Mouse (Mus musculus) forebrain, embryonic 16.5 days (tissue): ENCODE measurements around the gene Med17. TPM values are rescaled to one million over a fixed set of nuclear protein-coding genes. Genes with fewer than 3 reads are reported as not detected.

ENCODE experiments used
- ATAC-seq: fragments of 200-750 bp; cut with Nextera tagmentation; 2 replicates; pipeline ENCODE4 v1.8.0; 2017; ENCODE audit warnings: mild to moderate bottlenecking, moderate library complexity
- H3K27ac ChIP-seq: fragments of 300-500 bp; sonication (generic); 2 replicates; pipeline ENCODE4 v1.5.1; 2014; ENCODE audit warnings: low read length, control low read depth
- H3K27me3 ChIP-seq: fragments of 300-500 bp; sonication (generic); replicated peaks from 2 replicates; pipeline ENCODE4 v1.6.1; 2014; ENCODE audit warnings: low read length; ENCODE audit not compliant: control insufficient read depth, insufficient read depth
- H3K36me3 ChIP-seq: fragments of 300-500 bp; sonication (generic); 2 replicates; pipeline ENCODE4 v1.6.1; 2014; ENCODE audit not compliant: control insufficient read depth, insufficient read depth
- H3K4me1 ChIP-seq: fragments of 300-500 bp; sonication (generic); replicated peaks from 2 replicates; pipeline ENCODE4 v1.6.1; 2014; ENCODE audit warnings: low read length; ENCODE audit not compliant: control insufficient read depth, insufficient read depth
- H3K4me2 ChIP-seq: fragments of 300-500 bp; sonication (generic); 2 replicates; pipeline ENCODE4 v1.6.1; 2014; ENCODE audit warnings: mild to moderate bottlenecking, low read length, control low read depth
- H3K4me3 ChIP-seq: fragments of 300-500 bp; sonication (generic); replicated peaks from 2 replicates; pipeline ENCODE4 v1.5.1; 2014; ENCODE audit warnings: mild to moderate bottlenecking, low read length, control low read depth
- H3K9ac ChIP-seq: fragments of 300-500 bp; sonication (generic); replicated peaks from 2 replicates; pipeline ENCODE4 v1.6.1; 2014; ENCODE audit warnings: low read depth, low read length, control low read depth
- H3K9me3 ChIP-seq: fragments of 300-500 bp; sonication (generic); 2 replicates; pipeline ENCODE4 v1.6.1; 2016; ENCODE audit warnings: low read length; ENCODE audit not compliant: control insufficient read depth
- WGBS: fragments of 180-500 bp; shearing (Covaris S2); extraction: QIAGEN DNeasy Blood & Tissue Kit; methylation state at CpG from one replicate; pipeline ENCODE4 v1.1.7; 2014; 5-methylcytosine and 5-hydroxymethylcytosine counted together
- microRNA-seq: library from miRNA; unstranded; fragments of <30 nt; microRNA quantifications from one replicate; pipeline ENCODE4, GENCODE M21; 2017
- polyA plus RNA-seq: library from polyadenylated mRNA; unstranded; fragments of >200 nt; fragmentation: Nextera tagmentation; extraction: Ambion mirVana; gene quantifications from 2 replicates; pipeline ENCODE4 v1.2.1, GENCODE M21; 2015

The Med17 gene
- polyA plus RNA-seq, 1 experiment from 2014 or later = 34.9 TPM

GRCm38 (mm10) chr9:15224912-15225311 is 54.8 kb downstream of the Med17 start:
- Histone ChIP-seq H3K9ac (no peak overlapping the region), H3K4me2 (no peak overlapping the region), H3K4me3 (no peak overlapping the region), H3K9me3 (no peaks in the 10 kb centered on the region), H3K27ac (no peak overlapping the region), H3K27me3 (no peaks in the 10 kb centered on the region), H3K36me3 (no peaks in the 10 kb centered on the region), H3K4me1 (no peaks in the 10 kb centered on the region)
- ATAC-seq = no peak
- 40% methylated on average over 2 of the region's 2 CpGs for WGBS

- H3K27ac ChIP-seq = no peak overlapping the region
- no peak overlapping the region for H3K9ac ChIP-seq
- WGBS = 83% methylated on average over 1 of the region's 1 CpGs
- no peak for ATAC-seq
- no peaks in the 10 kb centered on the region for H3K9me3 ChIP-seq
- H3K27me3 ChIP-seq = no peaks in the 10 kb centered on the region
- no peak overlapping the region for H3K4me2 ChIP-seq
- no peak overlapping the region for H3K4me3 ChIP-seq
- no peaks in the 10 kb centered on the region for H3K36me3 ChIP-seq
- H3K4me1 ChIP-seq = no peaks in the 10 kb centered on the region
Observed at GRCm38 (mm10) chr9:15213695-15214094, 66.0 kb downstream of the Med17 start.

GRCm38 (mm10) chr9:15211876-15212275 is 67.9 kb downstream of the Med17 start:
- Histone ChIP-seq H3K9ac (no peak overlapping the region), H3K27me3 (no peaks in the 10 kb centered on the region), H3K4me2 (no peak overlapping the region), H3K27ac (no peak overlapping the region), H3K4me1 (no peaks in the 10 kb centered on the region), H3K36me3 (no peaks in the 10 kb centered on the region), H3K4me3 (no peak overlapping the region), H3K9me3 (no peaks in the 10 kb centered on the region)
- 89% methylated on average over 3 of the region's 3 CpGs for WGBS
- ATAC-seq = no peak

Small RNA genes lying within 50 kb of the gene (microRNA-seq; reads per million reads assigned to microRNA genes)
- gene Gm49349 (not detected), gene mmu-mir-7650 (not detected)

Other genes with a start within 250 kb of the Med17 start
- 136 and 138 TPM in 2 replicates for gene Panx1, start 234.5 kb downstream of the Med17 start, polyA plus RNA-seq
- not detected in 2 replicates for gene Hephl1, start 167.8 kb downstream of the Med17 start, polyA plus RNA-seq
- gene Vstm5, start 40.9 kb downstream of the Med17 start, polyA plus RNA-seq = 6.2 and 12.1 TPM in 2 replicates
- gene Taf1d, start 26.3 kb upstream of the Med17 start, polyA plus RNA-seq = 47.0 and 47.6 TPM in 2 replicates
- 13.0 and 13.6 TPM in 2 replicates for gene 4931406C07Rik, start 26.5 kb upstream of the Med17 start, polyA plus RNA-seq
- gene Cep295, start 77.9 kb upstream of the Med17 start, polyA plus RNA-seq = 14.8 and 15.8 TPM in 2 replicates
- gene Smco4, start 213.5 kb upstream of the Med17 start, polyA plus RNA-seq = 1.0 and 1.8 TPM in 2 replicates